Mouse (Mus musculus) stomach, embryonic 14.5 days (tissue): ENCODE data around the gene Fam160a2. TPM values are rescaled to one million over a fixed set of nuclear protein-coding genes. Genes with fewer than 3 reads are reported as not detected.
"Not testable (repeated sequence)": the region's sequence is repeated elsewhere in the genome, so short reads cannot be mapped to it uniquely, and the experiment has no call there.

Source experiments
- ATAC-seq: fragments of 200-750 bp; cut with Nextera tagmentation; 2 replicates; pipeline ENCODE4 v1.8.0; 2017; ENCODE audit warnings: low read depth, moderate TSS enrichment; ENCODE audit not compliant: insufficient number of reproducible peaks, insufficient read depth, low FRiP score
- H3K27ac ChIP-seq: fragments of 300-500 bp; sonication (generic); 2 replicates; pipeline ENCODE4 v1.5.1; 2014; ENCODE audit warnings: mild to moderate bottlenecking, low read length, moderate library complexity, mixed read lengths
- H3K27me3 ChIP-seq: fragments of 300-500 bp; sonication (generic); 2 replicates; pipeline ENCODE4 v1.6.1; 2014; ENCODE audit warnings: low read length, control low read depth, mixed read lengths; ENCODE audit not compliant: control insufficient read depth, insufficient read depth
- H3K36me3 ChIP-seq: fragments of 300-500 bp; sonication (generic); 2 replicates; pipeline ENCODE4 v1.6.1; 2014; ENCODE audit warnings: mild to moderate bottlenecking, control low read depth, low read length, moderate library complexity, mixed read lengths; ENCODE audit not compliant: control insufficient read depth, insufficient read depth
- H3K4me1 ChIP-seq: fragments of 300-500 bp; sonication (generic); 2 replicates; pipeline ENCODE4 v1.6.1; 2014; ENCODE audit warnings: low read length, control low read depth, mixed read lengths; ENCODE audit not compliant: control insufficient read depth, insufficient read depth
- H3K4me2 ChIP-seq: fragments of 300-500 bp; sonication (generic); replicated peaks from 2 replicates; pipeline ENCODE4 v1.6.1; 2014; ENCODE audit warnings: low read depth, low read length, control low read depth
- H3K4me3 ChIP-seq: fragments of 300-500 bp; sonication (generic); 2 replicates; pipeline ENCODE4 v1.5.1; 2014; ENCODE audit warnings: low read depth, low read length, control low read depth
- H3K9ac ChIP-seq: fragments of 300-500 bp; sonication (generic); replicated peaks from 2 replicates; pipeline ENCODE4 v1.6.1; 2014; ENCODE audit warnings: low read depth, mild to moderate bottlenecking, control low read depth, low read length, moderate library complexity, mixed read lengths
- H3K9me3 ChIP-seq: fragments of 300-500 bp; sonication (generic); 2 replicates; pipeline ENCODE4 v1.6.1; 2016; ENCODE audit warnings: low read depth, low read length, control low read depth; ENCODE audit not compliant: control insufficient read depth
- WGBS: fragments of 180-500 bp; shearing (Covaris S2); extraction: QIAGEN DNeasy Blood & Tissue Kit; methylation state at CpG from one replicate; pipeline ENCODE4 v1.1.7; 2014; 5-methylcytosine and 5-hydroxymethylcytosine counted together
- polyA plus RNA-seq: library from polyadenylated mRNA; unstranded; fragments of >200 nt; fragmentation: Nextera tagmentation; extraction: Ambion mirVana; gene quantifications from 2 replicates; pipeline ENCODE4 v1.2.1, GENCODE M21; 2014

Fam160a2 gene
- polyA plus RNA-seq, 1 experiment from 2014 or later, result 40.3 TPM

DNA sequence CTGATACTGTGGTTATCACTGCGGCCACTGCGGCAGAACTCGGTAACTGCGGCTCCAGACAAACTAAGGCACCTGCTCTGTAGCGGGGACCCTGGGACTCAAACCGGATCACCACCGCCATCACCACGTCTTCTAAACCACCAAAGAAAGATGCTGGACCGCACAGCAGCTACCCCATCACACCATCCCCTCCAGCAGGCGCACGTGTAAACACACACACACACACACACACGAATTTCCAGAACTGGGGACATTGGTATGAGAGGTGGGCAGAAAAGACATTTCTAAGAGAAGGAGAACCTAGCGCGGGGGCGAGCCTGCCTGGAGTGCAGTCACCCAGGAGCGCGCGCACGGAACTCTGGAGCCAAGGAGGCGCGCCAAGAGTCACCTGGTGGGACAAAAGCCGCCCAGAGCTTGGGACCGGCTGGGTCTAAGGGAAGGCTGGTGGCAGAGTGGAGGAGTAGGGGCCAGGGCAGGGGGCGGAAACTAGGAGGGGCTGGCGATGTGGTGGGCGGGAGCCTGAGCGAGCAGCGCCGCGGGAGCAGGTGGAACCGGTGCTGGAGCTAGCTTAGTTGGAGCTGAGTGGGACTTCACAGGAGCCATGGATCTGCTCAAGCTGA, 25.7 kb upstream of the Fam160a2 start, which contains the start of gene Cckbr:
Cckbr (plus strand) TSS at position 308 of the 620 bp plus-strand sequence.
- no peak within 1 kb of the TSS for H3K9ac ChIP-seq
- WGBS, result 1% methylated on average over 31 of the region's 31 CpGs
- no peaks in the 10 kb centered on the region for H3K4me1 ChIP-seq
- 0 out of 2 replicates have a peak, but pooled peaks cover 22% of the 10 kb centered on the region for H3K27me3 ChIP-seq
- ATAC-seq, result peak; percentile 91
- H3K9me3 ChIP-seq, result no peaks in the 10 kb centered on the region
- peak within 1 kb of the TSS; percentile 29 for H3K4me3 ChIP-seq
- peak within 1 kb of the TSS; percentile 68 for H3K4me2 ChIP-seq
- H3K36me3 ChIP-seq, result no peaks in the 10 kb centered on the region
- no peak within 1 kb of the TSS for H3K27ac ChIP-seq

DNA sequence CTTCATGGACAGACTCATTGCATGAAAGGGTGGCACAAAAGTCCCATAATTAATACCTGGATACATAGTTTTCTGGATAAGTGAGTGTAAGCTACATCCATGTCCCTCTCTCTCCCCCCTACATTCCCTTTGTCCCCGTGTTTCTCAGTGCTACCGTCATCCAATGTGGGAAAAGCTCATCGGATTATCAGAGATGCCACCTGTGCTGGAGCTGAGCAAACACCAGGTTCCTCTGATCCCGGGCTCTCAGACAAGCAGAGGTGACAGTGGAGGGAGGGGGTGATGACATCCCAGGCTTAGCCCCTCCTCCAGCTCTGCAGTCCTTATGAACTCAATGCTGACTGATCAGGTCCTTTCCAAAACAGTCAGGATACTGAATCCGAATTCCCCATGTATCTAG, 24.5 kb upstream of the Fam160a2 start:
- no peak for ATAC-seq
- H3K9ac ChIP-seq, result no peak overlapping the region
- no peaks in the 10 kb centered on the region for H3K4me1 ChIP-seq
- H3K27ac ChIP-seq, result no peak overlapping the region
- H3K4me2 ChIP-seq, result no peak overlapping the region
- no peaks in the 10 kb centered on the region for H3K36me3 ChIP-seq
- H3K27me3 ChIP-seq, result 0 out of 2 replicates have a peak, but pooled peaks cover 22% of the 10 kb centered on the region
- no peaks in the 10 kb centered on the region for H3K9me3 ChIP-seq
- H3K4me3 ChIP-seq, result no peak overlapping the region
- WGBS, result 20% methylated on average over 5 of the region's 5 CpGs

DNA sequence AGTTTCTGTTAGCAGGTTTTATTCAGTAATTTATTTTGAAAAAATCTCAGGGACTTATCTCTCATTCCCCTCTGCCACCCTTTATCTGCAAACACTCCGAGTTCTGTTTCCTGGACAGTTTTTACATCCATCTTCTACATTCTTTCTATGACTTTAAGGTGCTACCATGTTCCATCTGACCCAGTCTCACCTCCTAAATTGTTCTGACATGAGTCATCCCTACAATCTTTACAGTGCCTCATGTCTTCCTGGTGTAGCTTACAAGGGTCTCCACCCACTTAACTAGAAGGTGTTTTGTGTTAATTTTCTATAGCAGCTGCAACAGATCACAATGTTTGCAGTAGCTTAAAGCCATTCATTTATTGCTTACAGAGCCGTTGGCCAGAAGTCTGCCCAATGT, 21.0 kb upstream of the Fam160a2 start:
- no peaks in the 10 kb centered on the region for H3K9me3 ChIP-seq
- H3K27me3 ChIP-seq, result 0 out of 2 replicates have a peak, but pooled peaks cover 15% of the 10 kb centered on the region
- no peak for ATAC-seq
- H3K9ac ChIP-seq, result no peak overlapping the region
- H3K4me2 ChIP-seq, result no peak overlapping the region
- H3K36me3 ChIP-seq, result no peaks in the 10 kb centered on the region
- no peaks in the 10 kb centered on the region for H3K4me1 ChIP-seq
- H3K4me3 ChIP-seq, result no peak overlapping the region
- H3K27ac ChIP-seq, result no peak overlapping the region
- 17% methylated on average over 2 of the region's 2 CpGs for WGBS

DNA sequence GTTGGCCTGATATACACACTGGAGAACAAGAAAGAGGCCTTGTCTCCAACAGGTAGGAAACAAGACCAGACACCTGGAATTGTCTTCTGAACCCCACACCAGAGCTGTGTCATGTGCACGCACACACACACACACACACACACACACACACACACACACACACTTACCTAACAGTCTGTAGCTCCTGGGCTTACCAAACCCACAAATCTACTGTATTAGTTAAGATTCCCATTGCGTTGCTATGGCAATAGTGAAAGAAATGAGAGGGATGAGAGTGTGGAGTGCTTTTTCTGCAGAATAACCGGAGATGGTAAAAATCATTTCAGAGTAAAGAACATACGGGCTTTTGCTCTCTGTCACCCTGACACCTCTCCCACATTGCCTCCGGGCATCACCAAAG, 18.3 kb upstream of the Fam160a2 start:
- H3K27ac ChIP-seq, result no peak overlapping the region
- 78% methylated on average over 5 of the region's 5 CpGs for WGBS
- no peak overlapping the region for H3K4me2 ChIP-seq
- H3K9me3 ChIP-seq, result no peaks in the 10 kb centered on the region
- ATAC-seq, result no peak
- no peaks in the 10 kb centered on the region for H3K4me1 ChIP-seq
- H3K9ac ChIP-seq, result no peak overlapping the region
- H3K4me3 ChIP-seq, result no peak overlapping the region
- no peaks in the 10 kb centered on the region for H3K36me3 ChIP-seq
- no peaks in the 10 kb centered on the region for H3K27me3 ChIP-seq

DNA sequence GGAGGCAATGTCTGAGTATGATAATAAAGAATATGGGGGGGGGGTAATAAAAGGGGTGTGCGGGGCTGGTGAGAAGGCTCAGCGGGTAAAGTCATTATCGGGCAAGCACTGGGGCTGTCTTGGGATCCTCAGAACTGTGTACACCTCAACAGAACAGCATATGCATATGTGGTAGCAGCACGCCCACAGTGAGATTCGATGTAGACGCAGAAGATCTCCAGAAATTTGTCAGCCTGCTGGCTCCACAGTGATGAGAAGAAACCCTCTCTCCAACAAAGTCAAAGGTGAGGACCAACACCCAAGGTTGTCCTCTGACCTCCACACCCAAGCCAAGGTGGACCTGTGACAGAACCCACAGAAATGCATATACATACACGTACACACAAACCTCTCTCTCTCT, 16.7 kb upstream of the Fam160a2 start:
- no peaks in the 10 kb centered on the region for H3K27me3 ChIP-seq
- no peak for ATAC-seq
- 91% methylated on average over 7 of the region's 7 CpGs for WGBS

DNA sequence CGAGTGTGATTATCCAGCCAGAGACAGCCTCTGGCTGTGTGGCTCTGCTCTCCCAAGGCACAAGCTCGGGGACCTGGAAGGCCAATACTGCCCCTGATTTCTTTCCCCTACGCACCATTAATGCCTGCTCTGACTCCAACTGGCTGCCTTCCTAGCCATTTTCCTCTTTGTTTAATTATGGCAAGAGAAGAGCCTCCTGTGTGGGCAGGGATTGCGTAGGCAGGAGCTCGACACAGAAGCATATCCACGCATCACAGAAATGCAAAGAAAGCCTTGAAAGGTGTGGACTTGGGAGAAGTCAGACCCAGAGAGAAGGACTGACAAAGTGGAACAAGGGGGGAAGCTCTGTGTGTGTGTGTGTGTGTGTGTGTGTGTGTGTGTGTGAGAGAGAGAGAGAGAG, 14.5 kb upstream of the Fam160a2 start:
- no peak overlapping the region for H3K4me2 ChIP-seq
- H3K27ac ChIP-seq, result no peak overlapping the region
- H3K9me3 ChIP-seq, result no peaks in the 10 kb centered on the region
- H3K36me3 ChIP-seq, result no peaks in the 10 kb centered on the region
- no peaks in the 10 kb centered on the region for H3K4me1 ChIP-seq
- ATAC-seq, result no peak
- 47% methylated on average over 6 of the region's 6 CpGs for WGBS
- H3K9ac ChIP-seq, result no peak overlapping the region
- H3K27me3 ChIP-seq, result no peaks in the 10 kb centered on the region
- no peak overlapping the region for H3K4me3 ChIP-seq

More for the DNA sequence above, 16.7 kb upstream of the Fam160a2 start:
- H3K4me2 ChIP-seq, result no peak overlapping the region
- no peak overlapping the region for H3K27ac ChIP-seq
- H3K9me3 ChIP-seq, result no peaks in the 10 kb centered on the region
- no peaks in the 10 kb centered on the region for H3K36me3 ChIP-seq
- H3K4me1 ChIP-seq, result no peaks in the 10 kb centered on the region
- no peak overlapping the region for H3K4me3 ChIP-seq
- H3K9ac ChIP-seq, result no peak overlapping the region

DNA sequence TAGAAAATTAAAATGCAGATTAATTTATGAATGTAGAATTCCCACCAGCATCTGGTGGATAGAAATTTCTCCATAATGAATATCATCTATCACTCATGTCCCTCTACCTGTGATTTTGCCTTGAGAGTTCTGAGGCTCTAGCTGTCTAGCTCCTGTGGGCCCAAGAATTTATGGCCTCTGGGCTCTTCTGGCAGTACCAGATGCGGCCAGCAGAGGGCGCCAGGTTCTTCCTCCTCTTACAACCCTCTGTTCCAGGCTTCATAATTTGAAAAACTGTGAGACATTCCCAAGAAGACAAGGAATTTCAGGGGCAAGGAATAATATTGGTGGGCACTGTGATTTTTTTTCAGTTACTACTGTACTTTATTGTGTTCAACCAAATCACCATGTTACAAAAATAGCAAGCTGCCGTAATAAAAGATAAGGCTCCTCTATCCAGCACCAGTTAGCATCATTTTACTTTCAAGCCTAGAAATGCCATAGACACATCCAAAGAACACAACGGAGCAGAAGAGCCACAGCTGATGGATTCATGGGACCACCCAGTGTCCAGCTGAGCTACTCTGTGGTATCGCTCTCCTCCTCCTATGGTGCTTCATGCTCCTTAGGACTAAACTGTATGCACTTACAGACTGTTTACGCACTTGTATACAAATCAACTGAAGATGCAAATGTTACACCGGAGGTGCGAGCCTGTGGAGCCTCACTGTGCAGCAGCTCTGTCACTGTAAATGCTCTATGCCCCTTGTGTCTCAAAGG, 12.2 kb upstream of the Fam160a2 start:
- not testable (repeated sequence) for H3K9me3 ChIP-seq, H3K4me3 ChIP-seq, H3K4me2 ChIP-seq, H3K4me1 ChIP-seq, H3K27me3 ChIP-seq, H3K36me3 ChIP-seq, H3K9ac ChIP-seq, H3K27ac ChIP-seq
- WGBS, result 51% methylated on average over 8 of the region's 8 CpGs
- 0 out of 2 replicates have a peak, but pooled peaks have one; percentile 56 for ATAC-seq

DNA sequence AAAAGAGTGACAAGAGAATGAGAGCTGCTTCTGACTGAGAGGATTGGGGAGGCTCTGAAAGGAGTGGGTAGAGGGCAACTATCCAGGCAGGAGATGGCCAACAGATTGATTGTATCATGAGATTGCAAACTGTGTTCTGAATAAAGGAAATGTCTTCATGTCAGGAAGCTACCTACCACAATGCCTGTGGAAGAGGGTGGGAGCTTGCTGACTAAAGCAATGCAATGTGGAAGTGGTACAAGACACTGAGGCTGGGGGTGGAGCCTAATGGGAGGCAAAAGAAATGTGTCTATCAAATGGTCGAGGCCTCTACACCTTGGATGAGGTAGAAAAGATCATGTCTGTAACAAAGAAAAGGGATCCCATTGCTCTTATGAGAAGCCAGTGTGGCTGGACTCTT, 6.5 kb upstream of the Fam160a2 start:
- H3K4me2 ChIP-seq, result no peak overlapping the region
- H3K4me3 ChIP-seq, result no peak overlapping the region
- H3K27me3 ChIP-seq, result no peaks in the 10 kb centered on the region
- H3K36me3 ChIP-seq, result no peaks in the 10 kb centered on the region
- H3K9ac ChIP-seq, result no peak overlapping the region
- ATAC-seq, result no peak
- WGBS, result 73% methylated on average over 1 of the region's 1 CpGs
- no peaks in the 10 kb centered on the region for H3K4me1 ChIP-seq
- H3K9me3 ChIP-seq, result no peaks in the 10 kb centered on the region
- no peak overlapping the region for H3K27ac ChIP-seq
